Mouse (Mus musculus) telencephalon, adult 2 months (tissue): ENCODE measurements at regions not wholly inside any gene's neighbourhood (a gene's known extent, or its start where the extent isn't known, plus 50 kb on each side); places are given as distances from the start of the nearest gene placed in this dataset.

Source experiments
- DNase-seq: peaks from one replicate; pipeline ENCODE4 v3.0.0-alpha.2; 2011; ENCODE audit warnings: low read depth, low spot score

DNA sequence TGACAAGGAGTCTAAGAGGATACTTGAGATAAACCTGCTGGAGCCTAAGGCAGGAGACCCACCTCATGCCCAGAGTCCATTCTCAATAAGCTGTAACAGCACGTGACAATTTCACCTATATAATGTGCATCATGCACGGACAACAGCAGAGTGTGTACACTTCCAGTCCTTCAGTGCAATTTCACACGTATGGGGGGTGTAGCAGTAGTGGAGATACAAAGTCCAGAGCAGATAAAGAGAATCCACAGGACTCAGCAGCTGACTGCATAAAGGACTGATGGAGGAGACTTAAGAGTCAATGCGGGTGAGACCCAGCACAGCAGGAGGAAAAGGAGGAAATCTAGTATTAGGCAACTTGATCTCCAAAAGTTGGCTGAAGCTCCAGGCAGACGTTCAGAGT is 192.7 kb upstream of the Egln3 start:
- no peak for DNase-seq

DNA sequence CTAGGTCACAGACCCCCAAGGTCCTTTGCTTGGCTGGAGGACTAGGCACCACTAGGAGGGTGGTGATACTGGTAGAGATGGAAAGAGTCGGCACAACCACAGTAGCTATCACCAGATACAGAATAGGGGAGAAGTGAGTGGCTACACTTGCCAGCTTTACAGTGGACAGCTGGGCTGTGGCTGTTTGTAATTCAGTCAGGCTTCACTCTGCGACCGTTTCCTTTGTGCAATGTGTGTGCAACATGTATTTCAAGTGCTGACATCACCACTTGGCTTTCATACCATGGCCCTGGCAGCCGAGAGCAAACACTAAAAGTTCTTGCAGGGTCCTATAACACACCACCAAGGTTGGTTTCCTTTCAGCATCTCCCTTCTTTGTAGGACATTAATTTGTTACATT is 181.7 kb upstream of the Egln3 start:
- no peak for DNase-seq

DNA sequence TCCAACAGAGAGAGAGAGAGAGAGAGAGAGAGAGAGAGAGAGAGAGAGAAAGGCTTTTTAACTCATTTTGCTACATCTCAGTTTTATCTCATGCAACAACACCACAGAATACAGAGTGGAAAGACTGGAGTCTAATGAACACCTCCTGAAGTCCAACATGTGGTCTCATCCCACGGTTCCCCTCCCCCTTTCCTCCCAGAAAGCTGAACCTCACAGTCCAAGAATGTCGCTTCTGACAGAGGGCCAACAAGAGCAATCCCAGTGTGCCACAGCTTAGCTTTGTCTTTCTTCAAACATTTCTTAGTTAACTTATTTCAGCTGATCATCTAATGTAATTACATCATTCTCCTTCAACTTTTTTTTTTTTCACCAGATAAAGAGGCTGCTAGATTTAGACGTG is 180.5 kb upstream of the Egln3 start:
- no peak for DNase-seq

DNA sequence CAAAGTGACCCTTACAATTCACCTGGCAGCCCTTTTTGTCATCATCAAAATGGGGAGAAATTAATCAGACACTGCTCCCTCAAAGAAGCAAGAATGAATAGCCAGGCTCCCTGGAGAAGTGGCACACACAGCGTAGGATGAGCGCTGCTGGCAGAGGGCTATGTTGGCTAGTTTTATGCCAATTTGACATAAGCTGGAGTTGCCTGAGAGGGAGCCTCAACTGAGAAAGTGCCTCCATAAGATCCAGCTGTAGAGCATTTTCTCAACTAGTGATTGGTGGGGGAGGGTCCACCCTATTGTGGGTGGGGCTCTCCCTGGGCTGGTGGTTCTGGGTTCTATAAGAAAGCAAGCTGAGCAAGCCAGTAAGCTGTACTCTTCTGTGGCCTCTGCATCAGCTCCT is 179.3 kb upstream of the Egln3 start:
- no peak for DNase-seq

DNA sequence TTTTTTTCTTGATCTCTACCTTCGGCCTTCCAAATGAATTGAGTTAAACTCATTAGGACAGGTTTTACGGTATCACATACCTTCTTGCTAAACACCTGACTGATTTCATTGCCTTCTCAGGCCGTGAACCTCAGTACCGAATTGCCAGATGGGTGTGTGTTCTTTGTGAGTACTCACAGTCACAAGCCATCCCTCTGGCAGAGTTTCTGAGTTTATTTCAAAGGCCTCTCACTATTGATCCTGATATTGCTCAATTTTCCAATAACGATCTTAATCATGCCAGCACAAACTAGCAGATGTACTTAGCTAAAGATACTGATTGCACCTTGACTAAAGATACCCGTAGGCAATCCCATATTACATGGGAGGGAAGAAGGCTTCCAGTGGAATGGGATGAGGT is 178.4 kb upstream of the Egln3 start:
- DNase-seq: no peak

DNA sequence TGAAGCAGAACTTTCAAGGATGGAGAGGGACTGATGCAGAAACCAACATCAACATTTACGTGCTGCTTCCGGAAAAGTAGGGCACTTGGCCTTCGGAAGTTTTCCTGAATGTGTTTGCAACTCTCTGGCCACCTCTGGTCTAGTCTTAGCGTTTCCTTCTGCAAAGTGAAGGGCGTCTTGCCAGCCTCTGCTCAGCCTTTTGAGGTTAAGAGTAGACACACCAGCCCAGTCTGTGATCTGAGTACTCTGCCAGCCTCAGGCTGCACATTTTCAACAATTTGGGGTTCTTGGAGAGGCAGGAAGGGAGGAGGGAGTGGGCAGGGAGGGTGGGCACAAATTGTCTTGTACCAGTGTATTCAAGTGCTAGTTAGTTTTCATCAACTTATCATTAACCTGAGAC is 176.7 kb upstream of the Egln3 start:
- no peak for DNase-seq

DNA sequence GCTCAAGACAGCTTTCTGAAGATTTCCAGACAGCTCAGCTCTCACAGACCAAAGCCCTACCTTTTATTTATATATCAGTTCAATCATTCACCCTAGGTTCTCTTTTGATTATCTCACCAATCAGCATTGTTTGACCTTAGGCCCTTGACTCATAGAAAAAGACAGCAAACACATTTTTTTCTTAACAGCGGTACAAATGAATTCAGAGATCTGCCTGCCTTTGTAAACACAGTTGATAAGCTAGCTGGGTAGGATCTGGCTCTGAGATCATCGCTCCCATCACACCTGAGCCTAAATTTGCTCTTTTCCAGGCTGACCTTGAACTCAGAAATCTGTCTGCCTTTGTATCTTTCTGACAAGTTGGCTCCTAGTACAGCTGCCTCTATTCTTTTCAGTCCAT is 174.9 kb upstream of the Egln3 start:
- DNase-seq: no peak

DNA sequence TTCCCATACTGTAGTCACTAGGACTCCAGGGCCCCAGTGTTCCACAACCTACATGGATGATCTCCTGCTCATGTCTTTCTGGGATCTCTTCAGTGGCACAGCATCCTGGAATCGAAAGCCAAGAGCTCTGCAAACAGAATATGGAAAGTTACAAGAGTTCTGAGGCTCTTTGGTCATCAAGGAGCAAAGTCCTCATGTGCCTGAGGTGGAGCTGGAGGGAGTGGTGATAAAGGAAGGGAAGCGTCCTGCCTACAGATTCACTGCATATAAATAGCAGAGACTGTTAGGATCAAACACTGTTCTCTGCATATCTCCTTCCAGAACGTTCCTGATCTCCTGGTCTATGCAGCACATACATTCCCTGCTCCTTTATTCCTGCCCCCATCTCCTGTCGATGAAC is 170.4 kb upstream of the Egln3 start:
- no peak for DNase-seq

DNA sequence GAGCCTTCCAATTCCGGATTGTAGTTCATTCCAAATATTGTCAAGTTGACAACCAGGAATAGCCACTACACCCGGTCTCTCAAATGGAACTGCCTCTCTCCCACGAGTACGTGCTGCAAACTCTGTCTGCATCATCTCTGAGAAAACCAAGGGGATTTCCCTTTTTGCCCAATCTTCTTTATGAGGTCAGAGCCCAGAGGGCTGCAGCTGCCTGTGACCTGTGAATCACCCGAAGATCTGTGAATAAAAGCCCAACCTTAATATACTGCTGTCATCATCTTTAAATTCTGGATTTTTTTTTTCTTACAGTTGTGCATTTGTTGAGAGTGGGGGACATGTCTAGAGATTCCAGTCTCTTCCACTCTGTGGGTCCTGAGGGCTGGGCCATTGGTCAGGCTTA is 165.6 kb upstream of the Egln3 start:
- no peak for DNase-seq

DNA sequence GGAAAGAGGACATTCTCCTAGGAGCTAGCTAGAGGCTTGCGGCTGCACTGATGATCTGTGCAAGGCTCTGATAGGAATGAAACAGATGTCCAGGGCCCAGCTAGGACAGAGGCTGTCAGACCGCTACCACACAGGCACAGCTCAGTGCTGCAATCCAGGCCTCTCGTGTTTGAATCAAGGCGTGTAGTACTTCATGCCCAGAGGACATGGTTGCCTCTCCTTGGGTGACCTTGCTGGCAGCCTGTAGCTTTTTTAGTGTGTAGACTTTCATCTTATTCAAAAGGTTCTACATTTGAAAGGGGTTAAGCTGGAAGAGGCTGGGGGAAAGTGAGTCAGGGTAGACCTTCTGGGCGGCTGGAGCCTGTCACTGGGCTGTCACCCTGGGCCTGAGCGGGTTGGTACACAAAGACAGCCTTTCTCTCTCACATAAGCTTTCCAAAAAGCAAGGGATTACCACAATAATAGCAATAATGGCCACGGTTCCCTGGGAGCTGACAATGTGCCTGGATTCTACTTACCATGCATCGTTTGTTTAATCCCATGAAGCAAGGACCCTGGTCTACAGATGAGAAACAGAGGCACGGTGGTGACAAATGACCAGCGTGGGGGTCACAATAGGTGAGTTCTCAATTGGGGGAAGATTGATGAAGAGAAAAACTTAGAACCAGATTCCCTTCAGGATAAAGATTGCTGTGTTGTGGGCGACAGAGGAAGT is 160.9 kb upstream of the Egln3 start:
- DNase-seq: no peak

DNA sequence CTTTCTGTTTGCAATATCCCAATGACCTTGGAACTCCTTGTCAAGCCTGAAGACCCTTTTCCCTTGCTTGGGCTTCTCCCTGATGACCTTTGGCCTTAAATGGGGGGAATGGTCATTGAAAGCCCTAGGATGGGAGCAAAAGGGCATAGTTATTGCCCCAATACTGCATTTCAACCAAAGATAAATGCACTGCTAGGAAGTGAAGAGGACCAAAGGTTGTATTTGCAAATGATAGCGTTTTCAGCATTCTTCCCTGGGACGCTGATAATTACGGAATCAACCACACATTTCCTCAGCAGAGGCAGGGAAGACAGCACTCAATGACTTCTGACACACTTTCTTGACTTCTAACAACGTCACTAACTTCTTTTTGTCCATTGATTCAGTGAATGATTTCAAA is 158.1 kb upstream of the Egln3 start:
- DNase-seq: no peak

DNA sequence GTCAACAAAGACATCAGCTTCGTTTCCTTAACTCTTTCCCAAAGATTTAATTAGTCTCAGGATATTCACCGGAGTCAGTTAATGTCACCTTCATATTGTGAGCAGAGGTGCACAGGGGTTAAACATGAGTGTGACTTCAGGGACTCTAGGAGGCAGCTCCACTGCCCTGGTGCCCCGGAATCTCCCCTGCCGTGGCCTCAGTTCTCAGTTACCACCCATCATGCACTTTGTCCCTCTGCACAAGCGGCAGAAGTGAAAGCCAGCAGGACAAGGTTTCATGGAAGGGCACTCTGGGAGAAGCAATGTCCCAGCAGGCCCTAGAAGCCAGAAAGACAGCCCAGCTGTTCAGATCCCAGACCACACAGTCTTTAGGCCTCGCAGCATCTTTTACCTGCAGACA is 150.5 kb upstream of the Egln3 start:
- no peak for DNase-seq

DNA sequence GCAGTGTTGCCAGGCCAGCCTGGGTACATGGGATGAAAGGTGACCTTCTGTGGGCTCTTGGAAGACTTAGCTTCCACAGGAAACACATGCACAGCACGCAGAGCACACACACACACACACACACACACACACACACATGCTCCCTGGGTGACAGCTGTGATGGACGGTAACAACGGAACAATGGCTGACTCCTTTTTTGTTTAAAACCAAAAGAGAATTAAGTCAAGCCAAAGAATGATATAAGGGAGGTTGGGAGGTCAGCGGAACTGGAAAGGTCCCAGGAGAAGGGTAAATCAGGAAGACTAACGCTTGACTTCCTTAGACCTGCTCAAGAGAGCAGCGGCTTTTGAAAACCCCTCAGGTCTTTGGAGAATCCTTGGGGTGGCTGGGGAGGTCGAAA is 150.0 kb upstream of the Egln3 start:
- DNase-seq: no peak

DNA sequence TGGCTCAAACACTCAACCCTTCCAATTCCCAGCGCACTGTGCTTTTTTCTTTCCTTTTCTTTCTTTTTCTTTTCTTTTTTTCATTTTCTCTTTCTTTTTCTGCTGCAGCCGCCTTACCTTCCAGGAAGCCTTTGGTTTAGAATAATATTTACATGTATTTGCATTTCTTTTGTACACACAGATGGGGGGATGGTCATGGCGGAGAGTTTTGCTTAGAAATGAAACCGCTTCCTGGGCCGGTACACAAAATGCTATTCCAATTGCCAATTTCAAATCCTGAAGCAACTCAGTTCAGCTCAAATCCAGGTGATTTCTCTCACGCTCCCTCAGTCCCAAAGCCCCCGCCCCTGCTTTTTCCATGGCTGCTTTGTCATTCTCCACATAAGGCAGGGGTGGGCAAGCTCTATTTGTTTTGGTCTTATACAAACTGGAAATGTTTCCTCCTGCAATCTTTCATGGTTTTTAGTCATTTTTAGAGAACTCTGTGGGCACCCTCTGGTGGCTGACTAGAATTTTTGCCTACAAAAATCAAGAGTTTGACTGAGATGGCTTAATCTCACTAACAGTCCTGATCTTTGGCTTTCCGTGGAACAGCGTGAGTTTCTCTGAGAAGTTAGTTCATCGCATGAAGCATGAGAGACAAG is 149.4 kb upstream of the Egln3 start:
- peak; percentile 38 for DNase-seq

DNA sequence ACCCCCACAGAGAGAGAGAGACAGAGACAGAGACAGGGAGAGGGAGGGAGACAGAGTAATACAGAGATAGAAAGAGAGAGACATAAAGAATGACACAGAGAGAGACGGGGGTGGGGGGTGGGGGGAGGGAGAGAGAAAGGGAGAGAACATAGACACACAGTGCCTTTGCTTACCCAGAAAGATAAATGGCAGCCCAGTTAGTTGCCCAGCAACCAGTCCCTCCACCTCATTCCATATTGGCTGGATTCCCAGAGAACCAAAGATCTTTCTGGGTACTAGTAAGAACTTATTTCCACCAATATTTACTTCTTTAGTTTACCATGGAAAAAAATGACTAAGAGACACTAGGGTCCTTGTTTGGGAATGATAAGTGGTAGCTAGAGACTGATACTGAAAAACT is 146.6 kb upstream of the Egln3 start:
- no peak for DNase-seq

DNA sequence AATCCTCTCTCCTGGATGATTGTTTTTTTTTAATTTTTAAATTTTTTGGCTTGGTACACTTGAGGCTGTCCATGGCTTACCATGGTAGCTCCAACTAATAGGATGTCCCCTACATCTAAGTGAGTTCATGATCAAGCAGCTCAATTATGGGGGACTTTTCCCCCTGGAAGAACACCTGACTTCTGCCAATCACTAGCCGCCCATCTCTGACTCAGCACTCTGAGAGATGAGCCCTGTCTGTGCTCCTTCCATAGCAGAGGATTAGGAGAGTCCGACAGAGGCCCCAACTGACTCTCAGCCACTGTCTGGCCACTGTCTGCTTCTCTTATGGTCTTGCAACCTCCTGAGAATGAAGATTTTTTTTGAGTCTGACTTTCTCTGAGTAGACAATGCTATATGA is 145.7 kb upstream of the Egln3 start:
- no peak for DNase-seq

DNA sequence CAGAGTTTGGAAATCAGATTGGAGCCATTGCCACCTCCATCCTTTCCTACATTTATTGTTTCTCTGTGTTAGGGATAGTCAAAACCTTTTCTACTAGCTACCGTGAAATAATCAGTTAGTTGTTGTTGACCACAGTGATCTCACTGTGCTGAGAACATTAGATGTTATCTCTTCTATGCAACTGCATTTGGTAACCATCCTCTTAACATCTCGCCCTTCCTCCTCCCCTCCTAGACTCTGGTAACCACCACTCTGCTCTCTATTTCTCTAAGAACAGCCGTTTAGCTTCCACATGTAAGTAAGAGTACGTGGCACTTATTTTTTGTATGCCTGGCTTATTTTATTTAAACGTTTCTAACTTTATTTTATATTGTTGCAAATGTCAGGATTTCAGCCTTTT is 139.8 kb upstream of the Egln3 start:
- DNase-seq: no peak

DNA sequence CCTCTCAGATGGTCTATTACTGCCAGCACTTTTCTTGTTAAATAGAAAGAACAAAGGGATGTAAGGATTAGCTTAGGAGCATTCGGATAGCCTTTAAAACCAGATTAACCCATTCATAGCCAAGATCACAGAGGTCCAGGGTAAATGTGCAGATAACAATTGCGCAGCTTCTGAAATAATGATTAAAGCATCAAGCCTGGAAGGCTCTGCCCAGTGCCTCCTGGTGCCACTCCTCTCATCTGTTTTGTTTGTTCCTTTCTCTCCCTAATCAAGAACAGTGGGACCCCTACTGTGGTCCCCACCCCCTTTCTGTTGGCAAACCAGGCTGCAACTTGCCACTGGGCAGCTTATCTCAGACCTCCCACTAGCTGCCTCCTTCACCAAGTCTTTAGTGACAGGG is 131.8 kb upstream of the Egln3 start:
- DNase-seq: no peak

DNA sequence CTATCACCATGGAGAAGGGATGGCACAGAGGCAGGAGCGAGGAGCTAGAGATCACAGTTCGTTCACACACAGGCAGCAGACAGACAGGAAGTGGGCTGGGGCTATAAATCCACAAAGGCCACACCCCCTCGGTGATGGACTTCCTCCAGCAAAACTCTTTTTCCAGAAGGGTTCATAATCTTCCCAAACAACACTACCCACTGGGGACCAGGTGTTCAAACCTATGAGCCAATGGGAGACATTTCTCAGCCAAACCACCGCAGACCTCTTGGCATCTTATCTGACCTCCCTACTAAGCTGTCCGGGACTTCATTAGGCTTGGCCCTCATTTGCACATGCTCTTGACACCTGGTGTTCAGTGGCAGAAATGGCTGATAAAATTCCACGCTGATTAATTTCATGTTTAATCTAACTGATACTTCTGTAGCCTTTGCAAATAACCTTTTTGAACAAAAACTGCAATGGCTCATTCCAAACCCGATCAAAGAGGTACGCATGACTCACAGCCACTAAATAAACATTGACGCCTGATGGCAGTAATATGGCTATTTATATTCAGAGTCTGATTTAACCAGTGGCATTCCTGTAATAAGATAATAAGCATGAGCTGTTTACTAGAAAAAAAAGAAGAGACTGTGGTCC is 131.0 kb upstream of the Egln3 start:
- DNase-seq: peak; percentile 13

DNA sequence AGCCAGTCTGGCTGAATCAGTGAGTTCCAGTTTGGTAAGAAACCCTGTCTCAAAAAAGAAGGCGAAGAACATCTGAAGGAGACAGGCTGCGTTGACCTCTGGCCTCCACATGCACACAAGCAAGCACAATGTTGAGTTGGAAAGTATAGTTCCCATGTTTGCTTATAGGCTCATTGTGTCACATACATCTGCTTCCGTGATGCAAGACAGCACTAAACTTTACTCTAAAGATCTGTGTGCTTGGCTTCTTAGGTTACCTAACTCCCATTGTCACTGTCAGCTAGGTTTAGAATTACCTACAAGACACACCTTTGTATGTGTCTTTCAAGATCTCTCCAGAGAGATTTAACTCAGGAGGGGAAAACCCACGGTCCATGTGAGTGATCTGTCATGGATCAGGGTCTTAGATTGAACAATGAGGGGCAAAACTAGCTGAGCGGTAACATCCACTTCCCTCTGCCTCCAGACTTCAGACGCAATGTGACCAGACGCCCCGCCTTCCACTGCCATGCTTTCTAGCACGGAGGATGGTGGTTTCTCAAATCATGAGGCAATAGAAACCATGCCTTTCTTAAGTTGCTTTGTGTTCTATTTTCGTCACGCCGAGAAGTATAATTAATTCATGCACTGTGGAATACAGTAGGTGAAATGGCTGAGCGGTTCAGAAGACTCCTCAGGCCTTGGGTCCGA is 130.1 kb upstream of the Egln3 start:
- no peak for DNase-seq

DNA sequence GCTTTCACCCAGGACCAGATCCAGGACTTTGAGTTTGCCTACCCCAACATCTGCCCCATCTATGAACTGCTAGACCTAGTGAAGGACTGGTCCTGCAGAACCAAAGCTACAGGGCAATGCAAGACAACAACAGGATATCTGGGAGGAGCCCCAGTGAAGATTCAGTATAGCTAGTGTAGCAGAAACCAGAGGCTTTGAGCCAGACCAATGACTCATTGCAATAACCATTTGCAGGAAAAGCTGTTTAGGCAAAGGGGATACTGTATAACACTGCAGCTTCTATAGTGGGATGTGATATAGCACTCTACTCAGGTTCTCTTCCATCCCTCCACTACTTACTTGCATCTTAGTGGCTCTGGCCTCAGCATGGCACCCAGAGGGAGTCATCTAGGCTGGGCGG is 123.8 kb upstream of the Egln3 start:
- no peak for DNase-seq

DNA sequence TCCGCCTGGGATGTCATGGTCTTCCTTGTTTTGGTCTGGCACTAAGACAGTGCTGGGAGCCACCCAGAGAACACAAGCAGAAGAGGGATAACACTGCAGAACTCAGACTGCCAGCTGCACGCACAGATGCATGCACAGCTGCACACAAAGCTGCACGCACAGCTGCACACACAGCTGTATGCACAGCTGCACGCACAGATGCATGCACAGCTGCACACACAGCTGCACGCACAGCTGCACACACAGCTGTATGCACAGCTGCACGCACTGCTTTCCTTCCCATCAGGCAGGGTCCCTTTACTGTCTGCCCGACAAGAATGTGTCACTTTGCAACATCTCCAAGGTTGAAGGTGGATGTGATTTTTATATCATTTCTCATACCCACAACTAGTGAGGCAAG is 122.9 kb upstream of the Egln3 start:
- DNase-seq: no peak

DNA sequence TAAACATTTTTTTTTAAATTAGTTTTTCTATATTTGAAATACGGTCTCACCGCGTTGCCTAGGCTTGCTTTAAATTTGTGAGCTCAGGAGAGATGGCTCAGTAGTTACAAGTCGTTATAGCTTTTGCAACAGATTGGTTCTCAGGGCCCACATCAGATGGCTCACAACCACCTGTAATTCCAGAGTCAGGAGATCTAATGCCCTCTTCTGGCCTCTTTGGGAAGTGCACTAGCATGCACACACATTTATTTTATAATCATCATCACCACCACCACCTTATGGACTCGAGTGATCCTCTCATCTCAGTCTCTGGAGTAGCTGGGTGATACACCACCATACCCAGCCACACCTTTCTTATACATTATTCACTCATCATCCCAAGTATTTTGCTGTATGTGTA is 116.9 kb upstream of the Egln3 start:
- DNase-seq: no peak
